Mouse (Mus musculus) cerebellum, adult 2 months (tissue): ENCODE measurements around the gene Aurkb. TPM values are rescaled to one million over a fixed set of nuclear protein-coding genes. Genes with fewer than 3 reads are reported as not detected.

ENCODE experiments used
- DNase-seq, 2 experiments: peaks; one replicate each; pipeline ENCODE4 v3.0.0; 2021
- H3K27ac ChIP-seq: fragments of 200-500 bp; 2 replicates; pipeline ENCODE4 v1.5.1; 2012; ENCODE audit warnings: low read length, control low read depth, inconsistent platforms; ENCODE audit not compliant: insufficient read depth
- H3K27me3 ChIP-seq: fragments of 200-500 bp; 2 replicates; pipeline ENCODE4 v1.6.1; 2012; ENCODE audit warnings: inconsistent platforms, mild to moderate bottlenecking, low read length, moderate library complexity; ENCODE audit not compliant: control insufficient read depth, insufficient read depth
- H3K4me1 ChIP-seq: fragments of 200-500 bp; 2 replicates; pipeline ENCODE4 v1.6.1; 2011; ENCODE audit warnings: low read length; ENCODE audit not compliant: control insufficient read depth, insufficient read depth
- H3K4me3 ChIP-seq: fragments of 200-500 bp; replicated peaks from 2 replicates; pipeline ENCODE3; 2011; ENCODE audit warnings: mild to moderate bottlenecking, low read depth, low read length, control low read depth; ENCODE audit not compliant: insufficient read depth
- CTCF ChIP-seq: fragments of 200-500 bp; IDR thresholded peaks from 2 replicates; pipeline ENCODE4 v1.5.1; 2011; ENCODE audit warnings: low read depth, mild to moderate bottlenecking, control low read depth, low read length, moderate library complexity, borderline replicate concordance; ENCODE audit not compliant: insufficient read depth
- POLR2A ChIP-seq: fragments of 200-500 bp; IDR thresholded peaks from 2 replicates; pipeline ENCODE4 v1.6.1; 2011; ENCODE audit warnings: low read length, control low read depth, borderline replicate concordance; ENCODE audit not compliant: insufficient read depth
- WGBS: fragments of 180-500 bp; shearing (Covaris S2); methylation state at CpG from one replicate; pipeline ENCODE4 v1.1.7; 2018; 5-methylcytosine and 5-hydroxymethylcytosine counted together
- polyA plus RNA-seq: library from polyadenylated mRNA; depleted of rRNA; stranded (reverse); fragments of >200 nt; gene quantifications from 2 replicates; pipeline ENCODE4 v1.2.3, GENCODE M21; 2012

Gene Aurkb
- polyA plus RNA-seq, 1 experiment: 0.51 TPM

GRCm38 (mm10) chr11:69058729-69059356 lies 13.4 kb downstream of the Aurkb start:
- WGBS: under 1% methylated on average over 19 of the region's 19 CpGs
- DNase-seq: peak in 1 of 2 experiments; percentile 44
- H3K27ac ChIP-seq: peak overlapping the region; percentile 81
- peaks cover 4% of the 10 kb centered on the region; the same call in 1 of the 2 replicates for H3K4me1 ChIP-seq
- TF ChIP-seq POLR2A (no peak), CTCF (no peak)
- H3K27me3 ChIP-seq: no peaks in the 10 kb centered on the region
- peak overlapping the region; percentile 84 for H3K4me3 ChIP-seq

GRCm38 (mm10) chr11:69059357-69059974 lies 14.0 kb downstream of the Aurkb start, which contains the start of gene Borcs6:
Gene Borcs6, plus strand, starts transcription at chr11:69059717.
- peak; percentile 93 to 99 for DNase-seq
- Histone ChIP-seq H3K4me3 (peak within 1 kb of the TSS; percentile 84), H3K4me1 (peaks cover 4% of the 10 kb centered on the region; the same call in 1 of the 2 replicates), H3K27ac (peak within 1 kb of the TSS; percentile 81), H3K27me3 (no peaks in the 10 kb centered on the region)
- TF ChIP-seq CTCF (no peak), POLR2A (peak; percentile 48; the same call in 1 of the 2 replicates)
- 1% methylated on average over 64 of the region's 64 CpGs for WGBS

GRCm38 (mm10) chr11:69059975-69060411 lies 14.5 kb downstream of the Aurkb start:
- under 1% methylated on average over 49 of the region's 49 CpGs for WGBS
- H3K27me3 ChIP-seq: no peaks in the 10 kb centered on the region
- H3K4me1 ChIP-seq: peaks cover 4% of the 10 kb centered on the region; the same call in 1 of the 2 replicates
- H3K27ac ChIP-seq: peak overlapping the region; percentile 63
- DNase-seq: peak in 1 of 2 experiments; percentile 66
- TF ChIP-seq POLR2A: no peak
- no peak for TF ChIP-seq CTCF
- H3K4me3 ChIP-seq: peak overlapping the region; percentile 84

GRCm38 (mm10) chr11:69060448-69061254 lies 15.2 kb downstream of the Aurkb start:
- Histone ChIP-seq H3K27me3 (no peaks in the 10 kb centered on the region), H3K4me1 (peaks cover 4% of the 10 kb centered on the region; the same call in 1 of the 2 replicates), H3K4me3 (peak overlapping the region; percentile 84), H3K27ac (peak overlapping the region; percentile 63; the same call in 1 of the 2 replicates)
- WGBS: 3% methylated on average over 40 of the region's 40 CpGs
- TF ChIP-seq POLR2A: no peak
- TF ChIP-seq CTCF: no peak
- peak; percentile 49 to 55 for DNase-seq

- peak; percentile 26 to 44 for DNase-seq
- no peak overlapping the region for H3K27ac ChIP-seq
Measured at GRCm38 (mm10) chr11:69061255-69061912, 15.9 kb downstream of the Aurkb start.

GRCm38 (mm10) chr11:69062194-69062760 lies 16.8 kb downstream of the Aurkb start:
- TF ChIP-seq POLR2A (peak; percentile 19; the same call in 1 of the 2 replicates), CTCF (no peak)
- Histone ChIP-seq H3K27ac (no peak overlapping the region), H3K4me1 (peaks cover 4% of the 10 kb centered on the region; the same call in 1 of the 2 replicates), H3K27me3 (no peaks in the 10 kb centered on the region), H3K4me3 (peak overlapping the region; percentile 95)
- 2% methylated on average over 17 of the region's 17 CpGs for WGBS
- peak; percentile 73 to 78 for DNase-seq

More at GRCm38 (mm10) chr11:69061255-69061912, 15.9 kb downstream of the Aurkb start:
- H3K4me1 ChIP-seq: peaks cover 4% of the 10 kb centered on the region; the same call in 1 of the 2 replicates
- no peaks in the 10 kb centered on the region for H3K27me3 ChIP-seq
- peak overlapping the region; percentile 84 for H3K4me3 ChIP-seq
- TF ChIP-seq POLR2A (no peak), CTCF (no peak)
- 22% methylated on average over 17 of the region's 17 CpGs for WGBS

GRCm38 (mm10) chr11:69062761-69063224 lies 17.3 kb downstream of the Aurkb start:
- Histone ChIP-seq H3K4me3 (peak overlapping the region; percentile 95), H3K27me3 (no peaks in the 10 kb centered on the region), H3K4me1 (peaks cover 4% of the 10 kb centered on the region; the same call in 1 of the 2 replicates), H3K27ac (no peak overlapping the region)
- under 1% methylated on average over 19 of the region's 19 CpGs for WGBS
- TF ChIP-seq CTCF: no peak
- no peak for TF ChIP-seq POLR2A
- peak; percentile 91 to 97 for DNase-seq
